Mouse (Mus musculus) Patski (cell line): ENCODE data around the gene Itgal. TPM values are rescaled to one million over a fixed set of nuclear protein-coding genes. Genes with fewer than 3 reads are reported as not detected.

Experiments
- ATAC-seq: fragments of 100-300 bp; one replicate; pipeline ENCODE4 v1.8.0; 2021
- CTCF ChIA-PET: fragments of 350-600 bp; sonication (Branson Sonifier 250); formaldehyde crosslinking; loops from one replicate; lab custom pipeline; 2022; ENCODE audit warnings: inconsistent platforms; lab: Charles Lee
- POLR2A ChIA-PET: fragments of 350-600 bp; sonication (Branson Sonifier 250); formaldehyde crosslinking; loops from one replicate; lab custom pipeline; 2022; ENCODE audit warnings: antibody characterized with exemption, inconsistent platforms; lab: Charles Lee
- DNase-seq: peaks from one replicate; pipeline ENCODE4 v3.0.0-alpha.2; 2011; ENCODE audit warnings: low read depth, low spot score
- H3K27me3 ChIP-seq: fragments of 371-371 bp; one replicate; pipeline ENCODE4 v1.5.1; 2021
- CTCF ChIP-seq: fragments of 100-300 bp; IDR thresholded peaks from one replicate; pipeline ENCODE4 v1.5.1; 2021
- in situ Hi-C: fragments of 300-500 bp; cut with MboI; formaldehyde crosslinking; loops from 3 replicates; pipeline ENCODE4 v1.11.1; 2018; ENCODE audit warnings: low pct_unique_long_range_greater_than_20kb, mixed read lengths
- polyA plus RNA-seq: library from polyadenylated mRNA; unstranded; gene quantifications from one replicate; pipeline ENCODE4 v1.2.3, GENCODE M21; 2021

Itgal gene
- polyA plus RNA-seq, 1 experiment from 2014 or later: 0.30 TPM

DNA sequence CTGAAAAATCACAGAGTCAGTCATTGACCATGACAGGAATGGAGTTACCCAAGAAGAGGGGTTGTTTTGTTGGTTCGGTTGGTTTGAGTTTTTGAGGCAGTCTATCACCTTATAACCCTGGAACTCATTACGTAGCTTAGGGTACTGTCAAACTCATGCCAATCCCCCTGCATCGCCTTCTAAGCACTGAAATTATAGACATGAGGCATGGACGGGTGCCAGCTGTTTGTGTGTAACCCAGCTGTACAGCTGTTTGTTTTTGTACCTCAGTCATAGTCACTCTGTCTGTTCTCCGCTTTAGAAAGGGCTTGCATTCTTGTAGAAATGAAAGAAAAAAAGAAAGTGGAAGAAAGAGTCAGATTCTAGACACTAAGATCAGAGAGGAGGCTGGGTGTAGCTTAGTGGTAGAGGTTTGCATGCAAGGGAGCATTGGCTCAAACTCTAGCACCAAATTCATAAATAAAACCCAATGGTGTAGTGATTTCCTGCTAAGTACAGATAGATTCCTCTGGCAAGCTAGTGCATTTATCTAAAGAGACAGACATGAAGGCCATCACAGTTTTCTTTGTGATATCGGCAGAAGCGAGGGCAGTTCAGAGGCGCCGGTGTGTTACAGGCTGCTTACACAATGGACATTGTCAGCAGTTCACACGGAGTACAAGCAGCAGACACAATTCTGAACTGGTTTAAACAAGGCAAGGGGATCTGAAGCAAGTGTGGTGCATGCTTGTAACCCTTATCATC is 33.7 kb upstream of the Itgal start:
- ATAC-seq: no peak
- CTCF ChIA-PET: interaction anchor here (1.0 to 1.6 kb wide), 2 partner anchors 8 to 15 kb away, joined by 3 to 5 read pairs; no protein-coding TSS in a partner anchor
- in situ Hi-C loops: no loop called here
- POLR2A ChIA-PET: no interaction called here
- no peak for DNase-seq
- no peaks in the 10 kb centered on the region for H3K27me3 ChIP-seq
- TF ChIP-seq CTCF: no peak

DNA sequence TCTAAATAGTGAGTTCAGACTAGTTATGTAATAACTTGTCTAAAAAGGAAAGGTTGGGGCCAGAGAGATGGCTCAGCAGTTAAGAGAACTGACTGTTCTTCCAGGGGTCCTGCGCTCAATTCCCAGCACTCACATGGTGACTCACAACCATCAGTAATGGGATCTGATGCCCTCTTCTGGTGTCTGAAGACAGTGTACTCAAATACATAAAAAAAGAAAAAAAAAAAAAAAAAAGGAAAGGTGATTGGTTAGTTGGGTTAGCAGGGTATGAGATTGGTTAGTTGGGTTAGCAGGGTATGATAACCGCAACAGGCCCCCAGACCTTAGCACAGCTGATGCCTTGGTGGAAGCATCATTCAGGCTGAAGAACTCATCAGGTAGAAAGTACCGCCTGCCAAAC is 32.5 kb upstream of the Itgal start:
- ChIA-PET CTCF (no interaction called here), POLR2A (no interaction called here)
- no peaks in the 10 kb centered on the region for H3K27me3 ChIP-seq
- ATAC-seq (no peak), DNase-seq (no peak)
- no peak for TF ChIP-seq CTCF
- in situ Hi-C loops: no loop called here

DNA sequence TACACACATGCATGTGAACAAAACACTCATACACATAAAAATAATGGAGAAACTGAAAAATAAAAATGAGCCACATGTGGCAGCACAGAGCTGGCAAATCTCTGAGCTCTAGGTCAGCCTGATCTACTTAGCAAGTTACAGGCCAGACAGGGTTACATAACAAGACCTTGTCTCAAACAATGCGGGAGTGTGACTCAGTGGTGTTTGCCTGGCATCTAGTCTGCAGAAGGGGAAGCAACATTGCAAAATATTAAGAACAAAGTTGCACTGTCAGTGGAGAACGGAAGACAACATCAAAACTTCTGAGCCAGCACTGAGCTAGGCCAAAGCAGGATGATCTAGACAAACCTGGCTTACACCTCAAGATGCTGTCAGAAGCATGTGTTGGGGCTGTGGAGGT is 25.8 kb upstream of the Itgal start:
- DNase-seq (no peak), ATAC-seq (no peak)
- POLR2A ChIA-PET: interaction anchor here (0.6 to 1.7 kb wide), 2 partner anchors 16 to 213 kb away, joined by 3 to 4 read pairs; no protein-coding TSS in a partner anchor
- H3K27me3 ChIP-seq: no peaks in the 10 kb centered on the region
- no peak for TF ChIP-seq CTCF
- CTCF ChIA-PET: interaction anchor here (0.7 to 1.7 kb wide), 3 partner anchors 8 to 37 kb away, joined by 3 to 5 read pairs (median 3); partner anchors contain the start of gene Dctpp1
- in situ Hi-C loops: no loop called here

DNA sequence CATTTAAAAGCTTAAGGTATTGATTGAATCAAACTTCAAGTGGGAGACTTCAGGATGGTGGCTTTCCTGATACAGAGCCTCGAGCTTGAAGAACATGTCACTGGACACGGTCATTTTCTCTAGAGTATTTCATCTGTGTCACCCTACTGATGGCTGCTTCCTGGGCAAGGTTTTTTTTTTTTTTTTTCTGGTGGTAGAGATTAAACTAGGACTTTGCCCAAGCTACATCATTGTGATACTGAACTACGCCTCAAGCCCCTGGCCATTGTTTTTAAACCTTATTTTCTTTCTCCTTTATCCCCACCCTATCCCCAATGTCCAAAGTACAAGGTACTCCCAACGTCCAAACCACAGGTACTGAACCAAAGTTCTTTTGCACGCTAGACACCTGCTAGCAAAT is 25.4 kb upstream of the Itgal start:
- POLR2A ChIA-PET: interaction anchor here (0.6 to 1.7 kb wide), 2 partner anchors 16 to 212 kb away, joined by 3 to 4 read pairs; no protein-coding TSS in a partner anchor
- in situ Hi-C loops: no loop called here
- no peak for ATAC-seq
- no peak for TF ChIP-seq CTCF
- no peaks in the 10 kb centered on the region for H3K27me3 ChIP-seq
- CTCF ChIA-PET: interaction anchor here (0.7 to 1.7 kb wide), 2 partner anchors 8 to 10 kb away, joined by 3 to 5 read pairs; partner anchors contain the start of gene Dctpp1
- DNase-seq: no peak

DNA sequence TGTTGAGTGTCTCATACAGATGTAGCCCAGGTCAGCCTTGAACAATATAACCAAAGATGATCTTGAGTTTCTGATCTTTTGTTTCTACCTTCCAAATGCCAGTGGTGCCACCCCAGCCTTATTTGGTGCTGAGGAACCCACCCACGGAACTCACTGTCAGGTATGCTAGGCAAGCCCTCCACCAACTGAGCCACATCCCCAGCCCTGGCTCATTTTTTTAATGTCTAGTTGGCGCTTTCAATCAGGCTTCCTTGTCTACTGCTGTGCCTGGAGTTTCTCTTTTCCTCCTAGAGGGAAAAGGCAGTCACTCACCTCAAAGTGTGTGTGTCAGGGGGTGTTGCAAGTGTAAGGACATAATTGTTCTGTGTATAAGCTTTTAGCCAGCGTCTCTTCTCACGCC is 25.0 kb upstream of the Itgal start:
- no peak for TF ChIP-seq CTCF
- no peak for ATAC-seq
- POLR2A ChIA-PET: interaction anchor here (1.7 kb wide), 1 partner anchor 17 kb away, joined by 4 read pairs; no protein-coding TSS in a partner anchor
- in situ Hi-C loops: no loop called here
- no peak for DNase-seq
- H3K27me3 ChIP-seq: no peaks in the 10 kb centered on the region
- CTCF ChIA-PET: interaction anchor here (1.7 kb wide), 1 partner anchor 9 kb away, joined by 5 read pairs; no protein-coding TSS in a partner anchor

DNA sequence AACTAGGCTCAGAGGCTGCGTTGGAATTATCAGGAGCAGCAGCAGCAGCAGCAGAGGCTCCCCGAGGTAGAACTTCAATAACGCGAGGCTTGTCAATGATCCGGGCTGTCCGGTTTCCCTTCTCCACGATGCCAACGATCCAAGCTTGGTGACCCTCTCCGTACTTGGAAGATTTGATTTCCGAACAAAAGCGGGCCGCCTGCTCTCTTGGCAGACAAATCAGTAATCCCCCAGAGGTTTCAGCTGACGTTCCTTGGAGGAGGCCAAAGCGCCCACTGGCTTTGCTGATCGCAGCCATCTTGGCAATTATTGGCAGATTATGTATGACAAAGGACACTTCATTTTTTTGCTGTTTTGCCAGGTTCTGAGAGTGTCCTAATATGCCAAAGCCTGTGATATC is 23.5 kb upstream of the Itgal start:
- DNase-seq (no peak), ATAC-seq (no peak)
- no peak for TF ChIP-seq CTCF
- no peaks in the 10 kb centered on the region for H3K27me3 ChIP-seq
- CTCF ChIA-PET: no interaction called here
- in situ Hi-C loops: no loop called here
- POLR2A ChIA-PET: interaction anchor here (0.7 kb wide), 1 partner anchor 1297 kb away, joined by 5 read pairs; no protein-coding TSS in a partner anchor

DNA sequence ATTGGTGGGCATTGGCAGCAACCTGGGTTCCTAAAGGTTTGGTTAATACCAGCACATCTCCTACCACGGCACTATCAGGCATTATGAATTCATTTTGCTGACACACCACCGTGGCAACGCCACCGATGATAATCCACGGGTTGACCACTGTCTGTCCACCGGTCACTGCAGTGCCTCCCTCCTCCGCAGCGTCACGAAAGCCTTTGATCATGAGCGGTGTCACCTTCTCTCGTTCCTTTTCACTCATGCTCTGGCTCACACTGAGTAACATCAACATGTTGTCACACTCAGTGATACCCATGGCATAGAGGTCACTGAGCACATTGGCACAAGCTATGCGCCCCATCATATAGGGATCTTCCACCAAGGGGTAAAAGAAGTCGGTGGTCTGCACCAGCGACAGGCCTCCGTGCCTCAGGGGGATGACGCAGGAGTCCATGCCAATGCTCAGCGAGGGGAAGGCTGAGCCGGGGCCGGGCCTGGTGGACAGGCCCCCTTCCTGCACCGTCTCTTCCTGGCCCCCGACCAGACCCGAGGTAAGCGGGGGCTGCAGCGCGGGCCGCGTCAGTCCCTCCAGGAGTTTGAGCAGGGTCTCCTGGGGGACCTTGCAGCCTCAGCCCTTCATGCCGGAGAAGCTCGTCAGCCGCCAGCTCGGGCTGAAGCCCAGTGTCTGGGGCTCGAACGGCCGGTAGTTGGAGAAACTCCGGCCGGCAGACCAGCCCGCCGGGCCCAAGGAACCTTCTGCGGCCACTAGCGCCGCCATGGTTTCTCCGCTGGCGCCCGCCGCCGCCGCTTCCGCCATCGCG is 22.7 kb upstream of the Itgal start:
- in situ Hi-C loops: no loop called here
- no peaks in the 10 kb centered on the region for H3K27me3 ChIP-seq
- no peak for TF ChIP-seq CTCF
- CTCF ChIA-PET: no interaction called here
- ATAC-seq (peak; percentile 37), DNase-seq (no peak)
- POLR2A ChIA-PET: no interaction called here

DNA sequence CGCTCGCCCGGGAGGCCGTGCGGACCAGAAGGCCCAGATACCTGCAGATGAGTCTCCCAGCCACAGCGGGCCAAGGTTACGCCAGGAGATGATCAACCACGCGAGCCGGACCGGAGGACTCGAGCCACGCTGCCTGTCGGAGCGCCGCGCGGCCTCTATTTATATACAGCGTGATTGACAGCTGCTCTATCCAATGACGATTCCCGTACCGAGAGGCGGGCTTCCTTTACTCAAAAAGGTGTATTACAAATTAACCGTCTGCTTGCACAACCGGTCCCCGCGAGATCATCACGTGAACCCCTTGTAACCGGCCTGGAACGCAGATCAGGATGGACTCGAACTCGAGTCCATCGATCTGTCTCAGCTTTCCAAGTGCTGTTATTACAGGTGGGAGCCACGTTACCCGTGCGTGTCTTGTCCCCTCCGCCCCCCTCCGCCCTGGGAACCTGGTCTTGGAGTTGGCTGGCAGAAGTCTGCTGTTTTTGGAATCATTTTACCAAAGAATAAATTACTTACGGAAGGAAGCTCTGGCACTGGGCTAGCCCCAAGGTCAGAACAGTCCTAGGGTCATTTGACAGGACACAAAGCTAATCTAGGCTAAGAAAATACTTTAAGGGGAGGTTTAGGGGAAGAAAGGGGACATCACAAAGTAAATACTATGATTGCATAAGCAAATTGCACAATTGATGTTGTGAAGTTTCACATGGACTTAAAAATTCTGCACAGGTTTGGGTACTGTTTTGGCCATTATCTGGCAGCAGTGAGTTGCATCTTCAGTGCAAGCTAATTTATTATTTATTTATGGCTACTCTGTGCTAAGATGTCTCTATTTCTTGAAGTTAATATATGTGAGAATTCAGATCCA is 21.9 kb upstream of the Itgal start, which contains the start of gene Sephs2:
TSS of gene Sephs2 (minus strand) at position 131 of the 865 bp plus-strand sequence.
- ChIA-PET CTCF (no interaction called here), POLR2A (interaction anchor here (0.6 kb wide), 2 partner anchors 39 to 42 kb away, joined by 3 read pairs; no protein-coding TSS in a partner anchor)
- no peak for TF ChIP-seq CTCF
- DNase-seq (peak; percentile 94), ATAC-seq (peak; percentile 68)
- no peaks in the 10 kb centered on the region for H3K27me3 ChIP-seq
- in situ Hi-C loops: no loop called here

DNA sequence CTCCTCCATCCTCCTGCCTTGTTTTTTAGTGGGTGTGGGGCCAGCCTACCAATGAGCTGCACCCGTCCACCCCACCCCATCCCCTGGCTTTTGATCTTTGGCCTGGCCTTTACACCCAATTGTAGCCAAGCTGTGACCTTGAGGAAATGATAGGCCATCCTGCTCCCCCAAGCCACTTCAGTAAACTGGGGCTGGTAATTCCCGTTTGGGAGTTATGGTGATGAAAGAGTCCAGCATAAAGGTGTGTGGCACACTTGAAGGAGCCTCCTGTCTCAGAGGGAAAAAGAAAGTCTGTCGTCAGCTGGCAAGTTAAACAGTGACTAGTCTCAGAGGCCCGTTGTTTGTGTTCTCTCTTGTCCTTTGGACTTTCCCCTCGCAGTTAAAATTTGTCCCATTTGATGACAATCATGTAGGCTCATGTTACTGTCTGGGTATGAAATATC is 19.5 kb upstream of the Itgal start:
- TF ChIP-seq CTCF: no peak
- ATAC-seq: no peak
- ChIA-PET POLR2A (no interaction called here), CTCF (interaction anchor here (1.1 kb wide), 1 partner anchor 16 kb away, joined by 3 read pairs; the partner anchor contains the start of gene Dctpp1)
- in situ Hi-C loops: no loop called here
- no peaks in the 10 kb centered on the region for H3K27me3 ChIP-seq
- no peak for DNase-seq
